Mouse (Mus musculus) layer of hippocampus, postnatal 36 days (tissue): ENCODE measurements around the gene Prr18. TPM values are rescaled to one million over a fixed set of nuclear protein-coding genes. Genes with fewer than 3 reads are reported as not detected.

Source experiments
- DNase-seq, 2 experiments: peaks; one replicate each; pipeline ENCODE4 v3.0.0; 2022
- total RNA-seq, 2 experiments: library from RNA; stranded (reverse); gene quantifications; 2 replicates each; pipeline ENCODE4 v1.2.3; 2021

Prr18 gene
- total RNA-seq, 2 experiments from 2014 or later = 19.2 to 23.7 TPM

DNA sequence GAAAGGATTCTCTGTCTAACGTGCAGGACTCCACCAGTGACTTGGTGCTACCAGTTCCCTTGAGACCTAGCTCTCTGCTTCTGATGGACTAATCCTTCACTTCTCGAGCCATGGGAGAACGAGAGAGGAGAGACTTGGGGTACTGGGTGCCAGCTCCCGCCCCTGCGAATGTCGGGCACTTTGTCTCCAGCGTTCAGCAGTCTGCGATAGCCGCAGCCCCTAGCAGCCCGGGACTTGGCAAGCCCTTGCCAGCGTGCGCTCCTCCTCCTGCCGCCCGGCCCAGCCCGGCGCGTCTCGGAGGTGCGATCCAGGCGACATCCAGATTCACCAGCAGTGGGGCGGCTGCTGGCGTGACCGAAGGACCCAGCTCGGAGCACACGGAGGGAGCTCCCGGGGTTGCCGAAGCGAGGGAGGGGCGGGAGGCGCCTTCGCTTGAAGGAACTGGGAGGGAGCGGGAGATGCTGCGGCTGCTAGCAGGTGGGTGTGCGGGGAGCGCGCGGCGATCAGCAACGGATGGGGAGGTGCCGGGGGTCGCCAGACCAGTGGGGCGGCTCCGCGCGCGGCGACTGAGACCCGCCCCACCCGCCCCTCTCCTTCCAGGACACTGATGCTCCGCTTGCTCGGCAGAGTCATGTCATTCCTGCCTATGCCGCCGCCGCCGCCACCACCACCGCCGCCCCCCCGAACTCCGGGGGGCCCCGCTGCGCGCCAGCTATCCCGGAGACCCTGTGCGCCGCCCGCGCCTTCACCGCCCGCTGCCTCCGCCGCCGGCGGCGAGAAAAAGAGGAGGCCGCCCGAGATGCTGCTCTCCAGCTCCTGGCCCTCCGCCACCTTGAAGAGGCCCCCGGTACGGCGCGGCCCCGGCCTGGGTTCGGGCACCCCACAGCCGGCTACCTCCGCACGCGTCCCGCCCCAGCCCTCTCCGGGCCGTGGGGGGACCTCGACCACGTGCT is 3.4 kb downstream of the Prr18 start:
- DNase-seq = peak; percentile 62 to 66

DNA sequence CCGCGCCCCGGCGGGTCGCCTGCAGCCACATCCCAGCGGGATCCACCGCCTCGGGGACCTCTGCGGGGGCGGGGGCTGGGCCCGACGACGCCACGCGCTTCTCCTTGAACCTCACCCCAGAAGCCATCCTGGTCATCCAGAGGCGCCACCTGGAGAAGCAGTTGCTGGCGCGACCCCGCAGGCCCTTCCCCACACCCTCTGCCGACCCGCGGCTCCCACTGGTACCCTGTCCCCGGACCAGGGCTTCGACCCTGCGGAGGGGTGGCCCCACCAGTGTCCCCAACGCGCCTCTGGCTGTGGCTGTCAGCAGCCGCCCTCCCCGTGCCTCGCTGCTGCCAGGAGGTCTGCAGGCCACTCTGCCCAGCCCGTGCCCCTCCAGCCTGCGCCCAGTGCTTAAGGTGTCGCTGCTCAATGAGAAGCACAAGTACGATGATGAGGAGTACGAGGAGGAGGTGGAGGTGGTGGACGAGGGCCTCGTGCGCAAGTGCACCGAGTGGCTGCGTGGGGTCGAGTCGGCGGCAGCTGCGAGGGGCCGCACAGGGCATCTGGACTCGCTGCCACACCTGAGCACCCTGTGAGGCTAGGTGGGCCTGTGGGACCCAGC is 4.2 kb downstream of the Prr18 start:
- DNase-seq = no peak

DNA sequence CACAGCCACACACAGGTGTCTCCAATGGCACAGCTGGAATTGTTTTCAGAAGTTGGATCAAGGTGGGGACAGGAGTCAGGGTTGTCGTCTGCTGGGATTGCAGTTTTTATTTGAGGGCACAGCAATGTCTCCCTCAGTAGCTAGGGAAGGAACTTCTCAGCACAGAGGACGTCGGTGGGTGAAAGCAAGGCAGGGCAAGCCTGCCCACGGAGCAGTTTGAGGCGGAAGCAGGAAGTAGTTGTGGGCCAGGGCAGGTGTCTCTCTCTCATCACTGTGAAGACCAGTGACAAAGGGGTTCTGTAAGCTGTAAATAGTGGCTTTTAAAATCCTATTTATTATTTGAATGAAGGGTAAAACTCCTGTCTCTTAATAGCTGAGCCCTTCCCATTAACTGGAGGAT is 5.4 kb downstream of the Prr18 start:
- no peak for DNase-seq

DNA sequence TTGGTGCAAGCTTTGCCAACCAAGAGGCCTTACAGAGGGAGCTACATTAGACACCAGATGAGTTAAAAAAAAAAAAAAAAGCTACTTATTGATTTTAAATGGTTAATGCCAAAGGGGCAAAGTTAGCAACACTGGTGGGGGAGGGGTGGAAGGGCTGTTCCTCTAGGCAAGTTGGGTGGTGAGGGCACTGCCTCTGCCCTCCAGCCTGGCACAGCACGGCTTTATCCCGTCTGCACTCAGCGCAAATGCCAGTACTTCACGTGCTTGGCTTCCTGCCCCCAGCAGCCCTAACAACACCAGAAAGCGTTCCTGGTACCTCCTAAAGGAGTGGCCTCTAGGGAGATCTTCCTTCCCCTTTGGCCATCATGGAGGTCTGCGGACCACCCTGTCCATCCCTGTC is 6.2 kb downstream of the Prr18 start:
- peak in 1 of 2 experiments; percentile 30 for DNase-seq

DNA sequence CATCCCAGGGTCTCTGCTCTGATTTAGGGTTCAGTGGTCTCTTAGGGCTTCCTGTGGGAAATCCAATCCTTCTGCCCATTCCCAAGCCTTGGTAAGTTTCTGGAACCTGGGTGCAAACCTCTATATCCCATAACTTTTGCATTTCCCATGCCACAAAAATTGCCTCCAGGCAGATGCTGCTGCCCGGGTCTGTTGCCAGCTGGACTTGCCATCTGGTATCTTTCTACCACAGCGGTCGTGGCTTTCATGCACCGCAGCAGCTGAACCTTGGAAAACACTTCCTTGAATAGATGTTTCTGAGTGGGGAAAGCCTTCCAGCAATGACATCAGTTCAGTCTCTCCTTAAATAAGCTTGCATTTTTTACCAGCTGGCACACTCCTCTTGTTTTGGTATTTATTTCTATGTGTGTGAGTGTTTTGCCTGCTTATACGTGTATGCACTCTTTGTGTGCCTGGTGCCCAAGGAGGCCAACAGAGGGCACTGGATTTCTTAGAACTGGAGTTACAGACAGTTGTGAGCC is 10.6 kb downstream of the Prr18 start:
- no peak for DNase-seq

DNA sequence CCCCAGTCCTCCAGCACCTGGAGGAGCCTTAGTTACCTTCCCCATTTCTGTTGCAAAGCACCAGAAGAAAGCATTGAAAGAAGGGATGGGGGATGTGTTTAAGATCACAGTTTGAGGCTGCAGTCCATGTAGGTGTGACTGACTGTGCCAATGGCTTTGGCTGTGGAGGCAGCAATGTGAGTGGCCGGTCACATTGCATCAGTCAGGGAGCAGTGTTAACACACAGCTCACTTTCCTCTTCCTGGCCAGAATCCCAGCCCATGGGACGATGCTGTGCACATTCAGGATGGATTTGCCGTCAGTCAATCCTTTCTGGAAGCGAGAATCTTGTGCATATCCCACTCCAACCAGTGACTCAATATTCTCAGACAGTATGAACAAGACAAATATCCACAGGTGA is 11.7 kb downstream of the Prr18 start:
- DNase-seq = no peak

DNA sequence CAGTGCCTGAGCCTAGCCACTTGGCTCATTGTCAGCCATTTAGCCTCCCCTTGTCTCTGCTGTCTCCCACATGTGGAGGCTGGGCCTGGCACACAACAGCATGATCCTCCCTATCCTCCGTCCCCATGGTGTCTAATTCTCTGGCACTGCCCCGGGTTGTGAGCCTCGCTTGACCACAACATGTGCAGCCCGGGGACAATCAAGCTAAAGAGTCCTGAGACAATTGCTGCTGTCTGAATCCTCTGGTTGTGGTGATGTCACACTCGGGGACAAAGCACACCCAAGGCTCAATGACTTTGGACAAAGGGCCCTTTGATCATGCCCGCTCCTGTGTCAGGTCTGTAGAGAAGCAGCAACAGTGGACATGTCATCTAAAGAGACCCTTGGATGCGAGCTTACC is 13.8 kb downstream of the Prr18 start:
- DNase-seq = peak in 1 of 2 experiments; percentile 50

DNA sequence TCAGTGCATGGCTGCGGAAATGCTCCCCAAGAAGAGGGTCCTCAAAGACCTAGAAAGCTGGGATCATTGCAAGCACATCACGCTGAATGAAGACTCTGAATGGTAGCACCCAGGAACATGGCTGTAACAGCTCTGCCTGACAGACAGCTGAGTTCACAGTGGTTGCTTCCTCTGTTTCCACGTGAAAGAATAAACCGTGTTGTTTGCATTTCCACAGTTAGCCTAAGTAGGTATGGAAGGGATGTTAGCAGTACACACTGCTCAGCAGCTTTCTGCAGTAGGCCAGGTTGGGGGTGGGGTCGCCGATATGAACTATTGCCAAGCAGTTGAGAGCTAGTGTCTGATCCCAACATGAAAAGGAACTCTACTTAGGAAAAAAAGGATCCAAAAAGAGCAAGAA is 18.4 kb downstream of the Prr18 start, which contains the start of gene T2:
TSS of gene T2 (plus strand) at position 301 of the 400 bp plus-strand sequence.
- DNase-seq = no peak

DNA sequence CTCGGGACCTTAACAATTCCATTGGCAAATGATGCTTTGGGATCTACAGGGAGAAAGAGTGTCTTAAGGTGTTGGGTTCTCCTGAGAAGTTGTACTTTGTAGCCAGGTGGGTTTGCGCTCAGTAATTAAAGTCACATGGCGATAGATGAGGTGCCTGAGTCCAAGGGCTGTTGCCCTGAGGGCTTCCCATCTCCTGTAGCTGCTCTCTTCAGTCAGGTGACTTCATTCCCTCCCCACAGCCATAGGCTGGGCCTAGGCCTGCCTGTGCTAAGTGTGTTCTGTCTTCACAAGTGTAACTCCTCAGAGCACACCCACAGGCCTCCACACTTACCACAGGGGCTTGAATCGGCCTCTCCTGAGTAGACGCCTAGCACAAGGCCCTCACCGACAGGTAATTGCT is 20.2 kb downstream of the Prr18 start:
- DNase-seq = no peak

DNA sequence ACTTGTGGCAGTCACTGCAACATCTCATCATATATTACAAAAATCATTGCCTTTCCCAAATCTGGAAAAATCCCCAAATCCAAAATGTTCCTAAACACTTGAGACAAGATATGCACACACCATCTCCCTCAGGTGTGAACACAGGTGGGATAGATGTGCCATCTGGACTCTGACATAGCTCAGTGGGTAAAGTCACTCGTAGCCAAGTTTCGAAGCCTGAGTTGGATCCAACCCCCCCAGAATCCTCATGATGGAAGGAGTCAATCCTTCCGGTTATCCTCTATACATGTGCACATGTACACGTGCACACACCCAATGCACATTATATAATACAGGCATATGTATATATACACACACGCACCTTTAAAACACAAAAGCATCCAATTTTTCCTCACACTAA is 23.6 kb downstream of the Prr18 start:
- DNase-seq = no peak

DNA sequence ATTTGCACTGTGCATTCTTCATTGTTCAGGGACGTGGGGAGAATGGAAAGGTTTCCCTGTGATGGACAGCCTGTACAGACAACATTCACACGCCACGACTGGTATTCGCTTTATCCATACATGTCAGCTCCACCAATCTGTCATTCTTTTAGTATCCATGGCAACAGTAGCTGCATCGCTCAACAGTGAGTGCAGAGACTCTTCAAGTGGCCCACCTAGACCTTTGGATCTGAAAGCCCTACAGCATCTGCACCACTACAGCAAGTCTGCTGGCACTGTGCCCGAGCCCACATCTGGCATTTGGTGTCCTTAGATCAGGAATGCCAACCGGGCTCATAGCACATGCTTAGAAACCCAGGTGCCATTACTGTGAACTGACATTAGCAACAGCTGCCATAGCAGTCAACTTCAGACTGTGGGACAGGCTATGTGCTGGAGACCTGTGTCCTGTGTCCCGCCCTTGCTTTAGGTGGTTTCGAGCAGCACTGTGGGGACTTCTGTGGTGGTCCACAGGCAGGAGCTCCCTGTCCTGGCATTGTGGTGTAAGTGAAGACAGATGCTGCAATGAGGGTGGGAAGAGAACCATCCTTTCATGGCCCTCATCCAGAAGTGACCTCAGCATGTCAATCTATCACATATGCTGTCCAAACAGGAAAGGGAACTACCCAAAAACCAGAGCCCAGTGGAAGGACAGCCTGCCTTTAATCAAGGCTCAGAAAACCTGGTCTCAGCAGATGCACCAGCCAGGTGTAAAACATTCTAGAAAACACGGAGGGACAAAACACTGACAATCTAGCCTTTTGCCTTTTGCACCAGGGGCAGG is 24.2 kb downstream of the Prr18 start:
- DNase-seq = no peak

DNA sequence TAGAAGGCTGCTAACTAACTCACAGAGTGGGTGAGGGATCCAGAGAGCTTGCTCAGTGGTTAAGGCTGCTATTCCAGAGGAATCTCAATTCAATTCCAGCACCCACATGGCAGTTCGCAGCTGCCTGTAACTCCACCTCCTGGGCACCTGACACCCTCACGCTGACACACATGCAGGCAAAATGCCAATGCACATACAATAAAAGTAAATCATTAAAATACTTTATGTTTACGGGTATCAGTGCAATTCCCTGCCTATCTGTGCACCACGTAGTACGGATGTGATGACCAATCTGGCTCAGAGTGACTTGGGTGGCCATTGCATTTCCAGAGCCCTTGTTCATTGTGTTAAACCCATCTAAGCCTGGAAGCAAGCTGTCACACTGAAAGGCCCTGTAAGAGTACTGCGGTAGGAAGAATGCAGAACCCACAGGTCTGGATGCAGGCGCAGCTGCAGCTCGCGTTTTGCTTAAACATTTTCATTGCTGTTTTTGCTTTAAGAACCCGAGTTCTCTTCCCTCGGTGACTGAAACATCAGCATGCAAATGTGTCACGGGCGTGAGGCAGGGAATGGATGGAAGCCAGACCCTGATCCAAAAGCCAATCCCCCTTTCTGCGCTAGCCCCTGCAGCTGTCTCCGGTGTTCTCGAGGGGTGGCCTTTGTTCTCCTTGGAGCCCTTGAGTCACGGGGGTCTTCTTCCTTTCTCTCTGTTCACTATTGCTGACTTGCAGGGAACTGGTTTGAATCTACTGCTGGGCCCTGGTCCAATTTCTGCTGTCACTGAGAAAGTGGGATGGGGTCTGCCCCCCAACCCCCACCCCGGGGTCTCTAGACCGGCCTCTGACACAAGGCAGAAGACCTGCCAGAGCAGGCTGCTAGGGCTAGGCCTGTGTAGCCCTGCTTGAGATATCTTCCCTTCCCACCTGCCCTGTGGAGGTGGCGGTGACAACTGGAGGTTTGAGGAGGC is 30.5 kb downstream of the Prr18 start:
- peak in 1 of 2 experiments; percentile 32 for DNase-seq

DNA sequence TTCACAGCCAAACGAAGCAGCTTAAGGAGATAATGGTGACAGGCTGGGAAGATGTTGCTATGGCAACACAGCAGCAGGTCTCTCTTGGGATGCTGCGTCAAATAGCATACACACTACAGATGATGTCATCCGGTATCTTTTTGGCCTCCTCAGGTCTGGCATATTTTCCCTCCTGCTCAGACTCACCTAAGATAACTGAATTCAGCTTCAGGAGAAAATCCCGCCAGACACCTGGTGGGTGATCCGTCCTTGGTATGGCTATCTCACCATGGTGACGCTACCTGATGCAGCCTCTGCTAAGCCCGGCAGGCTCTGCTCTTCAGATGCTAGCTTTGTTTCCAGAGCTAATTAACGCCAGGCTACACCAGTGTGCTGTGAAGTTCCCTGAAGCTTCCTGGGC is 31.3 kb downstream of the Prr18 start:
- peak; percentile 48 to 57 for DNase-seq

DNA sequence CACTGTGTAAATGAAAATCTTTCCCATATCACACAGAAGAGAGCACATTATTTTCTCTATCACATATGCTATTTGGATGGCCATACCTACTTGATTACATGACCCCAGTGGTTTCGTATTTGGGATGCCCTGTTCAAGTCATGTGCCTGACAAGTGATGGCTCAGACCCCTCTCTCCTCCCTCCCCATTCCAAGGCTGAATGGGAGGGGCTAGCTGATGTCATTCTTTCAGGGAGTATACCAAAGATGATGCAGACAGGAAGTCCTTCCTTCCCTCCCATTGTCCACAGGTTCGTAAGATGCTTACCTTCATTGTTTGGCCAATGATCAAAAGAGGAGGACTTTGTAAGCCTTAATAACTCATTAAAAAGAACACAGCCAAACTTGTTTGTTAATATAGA is 31.9 kb downstream of the Prr18 start:
- no peak for DNase-seq

DNA sequence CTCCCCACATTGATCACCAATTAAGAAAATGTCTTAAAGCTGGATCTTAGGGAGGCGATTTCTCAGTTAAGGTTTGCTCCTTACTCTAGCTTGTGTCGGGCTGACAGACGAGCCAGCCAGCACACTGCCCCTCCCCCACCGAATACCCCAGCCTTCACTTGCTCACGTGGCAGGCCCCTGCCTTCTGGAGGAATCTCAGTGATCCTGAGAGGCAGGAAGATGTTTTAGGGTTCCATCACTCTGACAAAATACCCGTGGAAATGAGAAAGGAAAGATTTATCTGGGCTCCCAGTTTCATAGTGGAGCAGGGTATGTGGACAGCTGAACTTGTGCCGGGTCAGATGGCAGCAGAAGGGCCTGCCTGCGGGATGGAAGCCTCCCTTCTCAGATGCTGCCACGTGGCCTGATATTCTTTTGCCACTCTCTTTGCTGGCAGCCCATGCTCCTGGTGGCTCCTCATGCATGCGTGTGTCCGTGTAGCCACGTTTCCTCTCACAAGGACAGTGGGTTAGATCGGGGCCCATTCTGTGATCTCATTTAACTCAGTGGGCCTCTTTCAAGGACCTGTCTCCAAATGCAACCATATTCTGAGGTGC is 33.5 kb downstream of the Prr18 start:
- DNase-seq = no peak

DNA sequence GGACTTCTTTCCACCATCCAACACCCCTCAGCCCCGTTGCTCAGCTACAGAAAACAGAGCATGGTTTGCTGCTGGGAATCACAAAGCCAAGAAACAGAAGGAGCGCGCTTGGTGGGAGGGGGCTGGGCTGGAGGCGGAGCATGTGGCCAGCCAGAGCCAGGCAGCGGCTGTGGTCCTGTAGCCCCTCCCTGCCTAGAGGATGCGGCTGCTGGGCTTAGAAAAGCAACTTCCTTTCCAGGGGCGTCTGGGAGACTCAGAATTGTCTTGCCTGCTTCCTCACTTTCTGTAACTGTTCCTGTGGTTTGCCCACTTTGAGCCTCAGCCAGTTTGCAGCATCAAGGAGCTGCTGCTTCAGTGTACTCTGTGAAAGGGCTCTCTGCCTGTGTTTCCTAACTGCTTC is 34.6 kb downstream of the Prr18 start:
- DNase-seq = peak; percentile 80 to 82

DNA sequence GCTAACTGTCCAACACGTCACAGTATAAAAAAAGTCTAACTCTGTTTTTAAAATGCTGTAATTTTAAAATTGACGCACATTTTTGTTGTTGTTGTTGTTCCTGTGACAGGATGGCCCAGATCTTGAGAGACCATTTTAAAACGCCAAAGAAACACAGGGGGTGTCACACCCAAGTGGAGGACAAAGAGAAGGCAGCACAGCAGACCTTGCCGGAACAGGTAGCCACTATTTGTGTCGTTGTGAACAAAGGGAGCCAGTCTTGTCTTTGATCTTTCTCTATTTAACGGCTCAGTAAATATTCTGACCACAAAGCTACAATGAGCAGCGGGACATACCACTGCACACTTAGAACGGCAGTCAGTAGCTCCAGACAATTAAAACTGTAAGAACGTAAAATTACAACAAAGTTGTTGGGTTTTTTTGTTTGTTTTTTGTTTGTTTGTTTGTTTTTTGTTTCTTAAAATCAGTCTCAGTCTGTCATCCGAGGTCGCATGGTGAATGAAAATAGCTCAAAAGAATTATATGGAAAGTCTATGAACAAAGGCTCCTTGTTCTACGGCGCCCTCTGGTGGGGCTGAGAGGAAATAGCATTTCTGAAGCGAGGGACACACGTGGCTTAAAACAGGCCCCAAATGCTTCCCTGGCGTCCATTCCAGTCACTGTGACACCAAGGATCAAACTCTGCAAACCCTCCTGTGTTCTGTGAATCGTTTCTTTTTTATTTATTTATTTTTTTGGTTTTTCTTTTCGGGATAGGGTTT is 35.2 kb downstream of the Prr18 start:
- peak; percentile 75 to 79 for DNase-seq

DNA sequence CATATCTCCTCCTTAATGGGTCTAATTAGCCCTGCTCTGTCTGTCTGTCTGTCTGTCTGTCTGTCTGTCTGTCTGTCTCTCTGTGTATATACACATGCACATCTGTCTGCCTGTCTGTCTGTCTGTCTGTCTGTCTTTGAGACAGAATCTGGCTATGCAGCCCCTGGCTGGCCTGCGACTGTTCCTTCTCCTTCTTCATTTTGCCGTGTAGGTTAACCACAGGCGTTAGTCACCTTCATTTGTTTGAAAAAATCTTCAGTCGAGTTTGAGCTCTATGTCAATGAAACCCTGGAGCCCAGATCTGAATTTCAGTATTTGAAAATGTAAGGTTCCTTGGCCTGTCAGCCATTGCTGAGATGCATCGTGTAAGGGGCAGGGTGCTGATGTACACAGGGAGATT is 40.0 kb downstream of the Prr18 start:
- no peak for DNase-seq

DNA sequence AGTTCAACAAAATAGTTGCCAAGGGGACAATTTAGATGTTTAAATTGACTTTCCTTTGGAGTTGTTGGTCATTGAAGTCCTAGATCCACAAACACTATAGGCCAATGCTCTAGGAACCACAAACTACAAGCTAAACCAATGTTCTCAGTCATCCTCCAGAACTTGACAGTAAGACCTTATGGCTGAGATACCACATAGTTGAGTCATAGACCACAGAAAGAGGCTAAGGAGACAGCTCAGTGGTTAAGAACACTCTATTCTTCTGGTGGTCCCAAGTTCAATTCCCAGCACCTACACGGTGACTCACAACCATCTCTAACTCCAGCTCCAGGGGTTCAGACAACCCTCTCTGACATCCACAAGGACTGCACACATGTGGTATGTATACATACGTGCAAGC is 48.2 kb downstream of the Prr18 start:
- no peak for DNase-seq

DNA sequence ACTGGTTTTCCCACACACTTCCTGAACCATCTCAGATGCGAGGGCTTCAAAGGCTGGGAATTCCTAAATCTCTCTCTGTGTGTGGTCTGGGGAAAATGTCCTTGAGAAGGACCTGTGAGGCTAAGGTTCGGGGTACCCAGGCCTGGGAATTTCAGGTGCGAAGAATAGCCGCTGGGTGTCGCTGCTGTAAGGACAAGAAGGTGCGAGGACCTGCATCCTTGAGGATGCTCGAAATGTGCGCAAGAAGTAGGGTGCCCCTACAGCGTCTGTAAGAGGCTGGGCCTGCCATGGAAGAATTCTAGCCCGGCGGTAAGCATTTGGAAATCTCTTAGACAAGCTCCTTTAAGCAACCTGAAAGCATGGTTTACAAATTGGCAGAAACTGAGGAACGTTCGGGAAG is 51.2 kb downstream of the Prr18 start:
- peak in 1 of 2 experiments; percentile 32 for DNase-seq
